Mouse (Mus musculus) MEL (cell line): Measurements from ENCODE around the gene Ppp1r3g.

ENCODE experiments used
- CTCF ChIP-seq, 3 experiments: IDR thresholded peaks in 2 of 3; conservative IDR thresholded peaks in 1 of 3; 2 replicates each; pipeline ENCODE4 v1.5.1; 2011 to 2012; ENCODE audit warnings: low read length in 3 of 3, low read depth in 2 of 3, mild to moderate bottlenecking in 2 of 3, improper control_type of control experiment in 1 of 3, inconsistent platforms in 1 of 3, mixed read lengths in 1 of 3, moderate library complexity in 1 of 3; ENCODE audit not compliant: control insufficient read depth in 1 of 3, insufficient read depth in 1 of 3, poor library complexity in 1 of 3, severe bottlenecking in 1 of 3
- EP300 ChIP-seq, 2 experiments: IDR thresholded peaks; 2 replicates each; pipeline ENCODE4 v1.6.1; 2011; ENCODE audit warnings: improper control_type of control experiment in 2 of 2, low read length in 2 of 2, low read depth in 1 of 2, mild to moderate bottlenecking in 1 of 2
- GABPA ChIP-seq: IDR thresholded peaks from 2 replicates; pipeline ENCODE4 v1.6.1; 2012; ENCODE audit warnings: low read depth, mild to moderate bottlenecking, inconsistent platforms, low read length, improper control_type of control experiment, moderate library complexity
- GATA1 ChIP-seq: IDR thresholded peaks from 2 replicates; pipeline ENCODE4 v1.6.1; 2011; ENCODE audit warnings: low read depth, low read length, improper control_type of control experiment
- MAX ChIP-seq: IDR thresholded peaks from 2 replicates; pipeline ENCODE4 v1.6.1; 2011; ENCODE audit warnings: low read length, improper control_type of control experiment
- MYC ChIP-seq: IDR thresholded peaks from 2 replicates; pipeline ENCODE4 v1.6.1; 2011; ENCODE audit warnings: low read depth, mild to moderate bottlenecking, low read length, improper control_type of control experiment, moderate library complexity
- POLR2A ChIP-seq, 2 experiments: IDR thresholded peaks; 2 replicates each; pipeline ENCODE4 v1.6.1; 2011 to 2012; ENCODE audit warnings: low read length in 2 of 2, mild to moderate bottlenecking in 2 of 2, control low read depth in 1 of 2, improper control_type of control experiment in 1 of 2, low read depth in 1 of 2, moderate library complexity in 1 of 2; ENCODE audit not compliant: control insufficient read depth in 1 of 2, insufficient read depth in 1 of 2, poor library complexity in 1 of 2
- RAD21 ChIP-seq: IDR thresholded peaks from 2 replicates; pipeline ENCODE4 v1.6.1; 2011; ENCODE audit warnings: mild to moderate bottlenecking, low read depth, low read length, improper control_type of control experiment
- RCOR1 ChIP-seq: IDR thresholded peaks from 2 replicates; pipeline ENCODE4 v1.6.1; 2012; ENCODE audit warnings: low read depth, mild to moderate bottlenecking, inconsistent platforms, low read length, improper control_type of control experiment
- SMC3 ChIP-seq: IDR thresholded peaks from 2 replicates; pipeline ENCODE4 v1.6.1; 2011; ENCODE audit warnings: low read depth, low read length, improper control_type of control experiment
- TCF12 ChIP-seq: IDR thresholded peaks from 2 replicates; pipeline ENCODE4 v1.6.1; 2014; ENCODE audit warnings: low read depth, mild to moderate bottlenecking, inconsistent platforms, low read length, improper control_type of control experiment, moderate library complexity
- USF1 ChIP-seq: IDR thresholded peaks from 2 replicates; pipeline ENCODE4 v1.6.1; 2014; ENCODE audit warnings: low read depth, mild to moderate bottlenecking, inconsistent platforms, low read length, improper control_type of control experiment, moderate library complexity
- ZKSCAN1 ChIP-seq: IDR thresholded peaks from 2 replicates; pipeline ENCODE4 v1.6.1; 2012; ENCODE audit warnings: low read depth, mild to moderate bottlenecking, inconsistent platforms, low read length, improper control_type of control experiment, moderate library complexity
- ZMIZ1 ChIP-seq: IDR thresholded peaks from 2 replicates; pipeline ENCODE4 v1.6.1; 2012; ENCODE audit warnings: low read depth, mild to moderate bottlenecking, inconsistent platforms, low read length, improper control_type of control experiment, moderate library complexity

DNA sequence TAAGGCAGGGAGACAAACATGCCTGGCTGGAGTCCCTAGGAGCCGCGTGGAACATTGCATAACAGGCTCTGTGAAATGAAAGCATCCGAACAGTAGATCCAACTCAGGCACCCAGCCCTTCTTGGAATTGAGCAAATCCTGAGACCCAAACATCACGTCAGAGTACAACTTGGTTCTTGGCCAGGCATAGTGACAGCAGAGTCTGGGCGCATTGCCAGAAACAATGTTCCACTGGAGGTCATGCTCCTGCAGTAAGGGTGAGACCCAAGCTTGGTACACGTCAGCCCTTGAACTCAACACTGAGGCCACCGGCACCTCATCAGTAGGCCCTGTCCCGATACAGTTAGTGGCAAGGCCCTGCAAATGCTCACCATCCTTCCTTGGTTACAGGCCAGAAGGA is 35.4 kb downstream of the Ppp1r3g start:
- TF ChIP-seq USF1 (no peak), CTCF (IDR thresholded peaks at IDR 0.05 in 2 of 3, conservative IDR thresholded peaks at IDR 0.05 in 1 of 3; ENCODE audit: control insufficient read depth in 1 of 3, insufficient read depth in 1 of 3, low read depth in 2 of 3, low read length in 3 of 3, poor library complexity in 1 of 3, severe bottlenecking in 1 of 3) (no peak), EP300 (IDR thresholded peaks at IDR 0.05; ENCODE audit: low read depth in 1 of 2, low read length in 2 of 2) (no peak), TCF12 (no peak), SMC3 (no peak), RAD21 (no peak), GATA1 (no peak), RCOR1 (no peak), ZKSCAN1 (no peak), POLR2A (IDR thresholded peaks at IDR 0.05; ENCODE audit: control insufficient read depth in 1 of 2, insufficient read depth in 1 of 2, low read depth in 1 of 2, low read length in 2 of 2, poor library complexity in 1 of 2) (no peak), ZMIZ1 (no peak), MAX (no peak), MYC (no peak), GABPA (no peak)
